Mouse (Mus musculus) brain, adult 2 months (tissue): ENCODE results near the gene Maml2.

Experiments used
- DNase-seq: peaks from one replicate; pipeline ENCODE4 v3.0.0; 2011; ENCODE audit warnings: low read depth, low spot score

Gene Maml2

GRCm38 (mm10) chr9:13297668-13298512, at the start of gene Maml2:
Maml2 (plus strand) TSS chr9:13297957.
- DNase-seq: peak; percentile 74

GRCm38 (mm10) chr9:13248104-13248503, 49.7 kb upstream of the Maml2 start:
- DNase-seq: no peak

GRCm38 (mm10) chr9:13251251-13251650, 46.5 kb upstream of the Maml2 start:
- DNase-seq: no peak

- no peak for DNase-seq
These were observed 41.0 kb upstream of the Maml2 start for GRCm38 (mm10) chr9:13256726-13257125.

- DNase-seq: no peak
These were observed 39.6 kb upstream of the Maml2 start for GRCm38 (mm10) chr9:13258173-13258572.

- DNase-seq: no peak
These were observed 36.8 kb upstream of the Maml2 start for GRCm38 (mm10) chr9:13260980-13261379.

GRCm38 (mm10) chr9:13273219-13273618, 24.5 kb upstream of the Maml2 start:
- no peak for DNase-seq

GRCm38 (mm10) chr9:13287482-13287881, 10.3 kb upstream of the Maml2 start:
- no peak for DNase-seq

- peak; percentile 97 for DNase-seq
These were observed 1.3 kb upstream of the Maml2 start for GRCm38 (mm10) chr9:13296274-13297121.

GRCm38 (mm10) chr9:13297122-13297667, 562 bp upstream of the Maml2 start:
- peak; percentile 37 for DNase-seq

- no peak for DNase-seq
These were observed 739 bp downstream of the Maml2 start for GRCm38 (mm10) chr9:13298513-13298878.

GRCm38 (mm10) chr9:13299190-13299589, 1.4 kb downstream of the Maml2 start:
- peak; percentile 78 for DNase-seq

- DNase-seq: peak; percentile 75
These were observed 2.3 kb downstream of the Maml2 start for GRCm38 (mm10) chr9:13300041-13300441.

GRCm38 (mm10) chr9:13300891-13301782, 3.4 kb downstream of the Maml2 start:
- no peak for DNase-seq

- no peak for DNase-seq
These were observed 4.5 kb downstream of the Maml2 start for GRCm38 (mm10) chr9:13302183-13302825.

GRCm38 (mm10) chr9:13303099-13303771, 5.5 kb downstream of the Maml2 start:
- DNase-seq: no peak

GRCm38 (mm10) chr9:13303976-13304375, 6.2 kb downstream of the Maml2 start:
- peak; percentile 37 for DNase-seq

- no peak for DNase-seq
These were observed 8.7 kb downstream of the Maml2 start for GRCm38 (mm10) chr9:13306471-13306870.

- no peak for DNase-seq
These were observed 9.5 kb downstream of the Maml2 start for GRCm38 (mm10) chr9:13307226-13307625.

- no peak for DNase-seq
These were observed 11.0 kb downstream of the Maml2 start for GRCm38 (mm10) chr9:13308718-13309117.
